Mouse (Mus musculus) lung, adult 2 months (tissue): ENCODE data around the gene Ncor1. TPM values are rescaled to one million over a fixed set of nuclear protein-coding genes. Genes with fewer than 3 reads are reported as not detected.

Source experiments
- DNase-seq: peaks from one replicate; pipeline ENCODE4 v3.0.0; 2022
- H3K4me1 ChIP-seq: fragments of 200-500 bp; 2 replicates; pipeline ENCODE4 v1.6.1; 2011; ENCODE audit warnings: low read length; ENCODE audit not compliant: control insufficient read depth, insufficient read depth
- H3K4me3 ChIP-seq: fragments of 200-500 bp; replicated peaks from 2 replicates; pipeline ENCODE3; 2011; ENCODE audit warnings: low read depth, mild to moderate bottlenecking, control low read depth, low read length; ENCODE audit errors: extremely low read depth
- CTCF ChIP-seq: fragments of 200-500 bp; IDR thresholded peaks from 2 replicates; pipeline ENCODE4 v1.5.1; 2011; ENCODE audit warnings: mild to moderate bottlenecking, low read length, control low read depth; ENCODE audit not compliant: insufficient read depth
- POLR2A ChIP-seq: fragments of 200-500 bp; IDR thresholded peaks from 2 replicates; pipeline ENCODE4 v1.6.1; 2011; ENCODE audit warnings: low read depth, mild to moderate bottlenecking, control low read depth, low read length, borderline replicate concordance; ENCODE audit errors: extremely low read depth
- WGBS: fragments of 180-500 bp; shearing (Covaris S2); methylation state at CpG from one replicate; pipeline ENCODE4 v1.1.7; 2018; 5-methylcytosine and 5-hydroxymethylcytosine counted together
- polyA plus RNA-seq: library from polyadenylated mRNA; depleted of rRNA; stranded (reverse); fragments of >200 nt; gene quantifications from 2 replicates; pipeline ENCODE4 v1.2.3, GENCODE M21; 2012; rRNA removed

The Ncor1 gene
- 80.7 and 92.5 TPM in 2 replicates for polyA plus RNA-seq

DNA sequence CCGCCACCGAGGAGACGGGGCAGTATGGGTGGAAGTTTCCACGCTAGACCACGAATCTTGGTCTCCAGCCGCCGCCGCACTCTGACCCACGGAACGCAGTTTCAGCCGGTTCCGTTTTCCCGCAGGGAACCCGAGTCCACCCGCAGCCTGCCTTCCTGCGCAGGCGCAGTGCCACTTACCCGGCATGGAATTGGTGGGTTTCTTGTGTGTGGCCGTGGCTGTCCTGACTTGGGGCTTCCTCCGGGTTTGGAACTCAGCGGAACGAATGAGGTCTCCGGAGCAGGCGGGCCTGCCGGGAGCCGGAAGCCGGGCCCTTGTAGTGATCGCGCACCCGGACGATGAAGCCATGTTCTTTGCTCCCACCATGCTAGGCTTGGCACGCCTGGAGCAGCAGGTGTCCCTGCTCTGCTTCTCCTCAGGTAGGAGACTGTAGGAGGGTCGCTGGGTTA lies at the start of gene Ncor1, which contains the start of gene Pigl:
Gene Ncor1, minus strand, starts transcription at position 266 of the 449 bp plus-strand sequence.
Gene Pigl, plus strand, starts transcription at position 185 of the 449 bp plus-strand sequence.
- WGBS: under 1% methylated on average over 33 of the region's 33 CpGs
- peak; percentile 82 for DNase-seq
- TF ChIP-seq CTCF (no peak), POLR2A (peak; percentile 65; the same call in 1 of the 2 replicates)
- Histone ChIP-seq H3K4me1 (peaks cover 3% of the 10 kb centered on the region; the same call in 1 of the 2 replicates), H3K4me3 (peak within 1 kb of the TSS; percentile 95)

DNA sequence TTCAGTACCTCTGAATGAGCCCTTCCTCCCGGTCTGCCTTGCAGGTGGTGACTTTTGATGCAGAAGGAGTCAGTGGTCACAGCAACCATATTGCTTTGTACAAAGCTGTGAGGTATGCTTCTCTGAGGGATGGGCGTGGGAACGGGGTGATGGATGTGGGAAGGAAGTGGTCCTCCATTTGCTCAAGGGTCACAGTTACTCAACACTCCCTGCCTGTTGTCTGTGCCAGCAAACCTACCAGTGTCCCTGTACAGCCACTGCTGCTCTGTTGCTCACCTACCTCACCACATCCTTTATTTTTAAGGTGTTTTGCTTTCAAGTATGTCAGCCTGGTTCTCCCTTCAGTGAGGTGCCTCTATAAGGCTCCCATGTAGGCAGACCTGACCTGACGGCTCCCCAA lies 49.3 kb upstream of the Ncor1 start:
- 86% methylated on average over 4 of the region's 4 CpGs for WGBS
- Histone ChIP-seq H3K4me3 (no peak overlapping the region), H3K4me1 (no peaks in the 10 kb centered on the region)
- no peak for DNase-seq
- TF ChIP-seq POLR2A (no peak), CTCF (no peak)

- H3K4me1 ChIP-seq: peaks cover 1% of the 10 kb centered on the region
- 69% methylated on average over 2 of the region's 2 CpGs for WGBS
- DNase-seq: no peak
- H3K4me3 ChIP-seq: no peak overlapping the region
- TF ChIP-seq POLR2A (no peak), CTCF (no peak)
These were observed 42.2 kb upstream of the Ncor1 start for GRCm38 (mm10) chr11:62500529-62500928.

DNA sequence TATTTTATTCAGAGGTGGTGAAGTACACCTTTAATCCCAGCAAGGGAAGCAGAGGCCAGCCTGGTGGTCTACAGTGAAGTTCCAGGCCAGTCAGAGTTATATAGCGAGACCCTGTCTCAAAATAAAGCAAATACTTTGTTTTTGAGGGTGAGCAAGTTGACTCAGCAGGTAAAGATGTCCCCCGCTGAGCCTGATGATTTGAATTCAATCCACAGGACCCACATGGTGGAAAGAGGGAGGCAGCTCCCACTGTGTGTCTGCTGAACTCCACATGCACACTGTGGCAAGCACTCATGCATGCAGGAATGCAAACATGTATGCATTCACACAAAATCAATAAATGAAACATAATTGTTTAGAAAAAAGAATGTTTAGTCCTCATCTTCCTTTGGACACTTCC lies 40.5 kb upstream of the Ncor1 start:
- Histone ChIP-seq H3K4me3 (no peak overlapping the region), H3K4me1 (peaks cover 12% of the 10 kb centered on the region)
- WGBS: 96% methylated on average over 2 of the region's 2 CpGs
- DNase-seq: no peak
- no peak for TF ChIP-seq POLR2A
- TF ChIP-seq CTCF: no peak

DNA sequence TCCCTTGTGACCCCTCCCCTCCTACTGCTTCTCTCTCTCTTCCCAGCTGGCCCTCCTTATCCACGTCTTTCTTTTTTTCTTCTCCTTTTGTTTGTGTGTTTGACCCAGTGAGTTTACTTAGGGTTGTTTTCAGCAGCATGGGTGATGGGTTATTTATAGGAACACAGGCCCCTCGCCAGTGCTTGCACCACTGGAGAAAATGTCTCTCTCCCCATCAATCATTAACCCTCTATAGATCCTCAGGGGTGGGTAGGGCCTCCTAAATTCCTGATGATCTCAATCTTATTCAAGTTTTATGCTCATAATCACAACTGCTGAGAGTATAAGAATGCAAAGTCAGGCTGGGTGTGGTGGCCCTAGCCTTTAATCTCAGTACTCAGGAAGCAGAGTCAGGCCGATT lies 38.8 kb upstream of the Ncor1 start:
- peaks cover 12% of the 10 kb centered on the region for H3K4me1 ChIP-seq
- no peak overlapping the region for H3K4me3 ChIP-seq
- WGBS: 50% methylated on average over 3 of the region's 3 CpGs
- TF ChIP-seq CTCF (no peak), POLR2A (no peak)
- DNase-seq: no peak

DNA sequence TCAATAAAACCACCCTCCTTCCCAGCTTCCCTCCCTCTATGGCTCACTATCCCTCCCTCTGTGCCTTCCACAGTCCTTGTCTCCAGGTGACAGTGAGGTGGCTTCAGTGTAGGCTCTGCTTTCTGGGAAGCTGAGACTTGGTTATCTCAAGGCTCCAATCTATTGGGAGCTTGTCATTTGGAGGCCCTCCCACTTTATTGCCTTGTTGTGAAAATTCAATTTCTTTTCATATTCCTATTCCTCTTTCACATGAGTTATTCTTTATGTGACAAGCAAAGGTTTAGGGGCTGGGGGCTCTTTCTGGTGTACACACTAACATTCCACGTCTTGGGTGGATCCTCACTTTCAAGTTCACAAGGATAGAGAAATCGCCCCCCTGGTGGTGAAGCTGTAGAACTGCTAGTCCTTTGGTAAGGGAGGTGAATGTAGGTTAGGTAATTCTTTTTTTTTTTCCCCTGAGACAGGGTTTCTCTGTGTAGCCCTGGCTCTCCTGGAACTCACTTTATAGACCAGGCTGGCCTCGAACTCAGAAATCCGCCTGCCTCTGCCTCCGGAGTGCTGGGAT lies 37.9 kb upstream of the Ncor1 start:
- DNase-seq: peak; percentile 45
- 49% methylated on average over 5 of the region's 5 CpGs for WGBS
- no peak for TF ChIP-seq POLR2A
- TF ChIP-seq CTCF: peak; percentile 36
- Histone ChIP-seq H3K4me1 (peaks cover 12% of the 10 kb centered on the region), H3K4me3 (no peak overlapping the region)

DNA sequence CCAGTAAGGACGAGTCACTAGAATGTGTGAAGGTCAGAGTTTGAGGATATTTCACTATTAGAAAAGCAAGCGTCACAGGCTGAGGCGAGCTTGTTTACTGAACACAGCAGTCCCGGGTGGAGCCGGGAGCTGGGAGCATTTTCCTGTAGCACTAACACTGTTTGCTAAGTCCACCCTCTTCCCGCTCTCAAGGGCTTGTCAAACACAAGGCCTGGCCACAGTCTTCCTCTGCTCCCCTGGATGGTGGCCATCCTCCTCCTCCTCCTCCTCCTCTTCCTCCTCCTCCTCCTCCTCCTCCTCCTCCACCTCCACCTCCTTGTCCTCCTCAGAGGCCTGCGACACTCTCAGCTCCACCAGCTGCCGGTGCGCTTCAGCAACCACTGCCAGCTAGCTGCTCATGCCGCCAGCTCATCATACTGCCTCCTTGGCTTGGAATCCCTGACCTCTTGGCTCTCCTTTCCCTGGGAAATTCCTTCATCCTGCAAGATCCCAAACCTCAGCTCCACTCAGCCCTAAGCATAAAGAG lies 37.0 kb upstream of the Ncor1 start:
- TF ChIP-seq CTCF: no peak
- no peak for TF ChIP-seq POLR2A
- Histone ChIP-seq H3K4me1 (peaks cover 12% of the 10 kb centered on the region), H3K4me3 (no peak overlapping the region)
- 7% methylated on average over 9 of the region's 10 CpGs for WGBS
- no peak for DNase-seq

- 3% methylated on average over 6 of the region's 6 CpGs for WGBS
- peak; percentile 69 for DNase-seq
These were observed 36.5 kb upstream of the Ncor1 start for GRCm38 (mm10) chr11:62494754-62495275.

DNA sequence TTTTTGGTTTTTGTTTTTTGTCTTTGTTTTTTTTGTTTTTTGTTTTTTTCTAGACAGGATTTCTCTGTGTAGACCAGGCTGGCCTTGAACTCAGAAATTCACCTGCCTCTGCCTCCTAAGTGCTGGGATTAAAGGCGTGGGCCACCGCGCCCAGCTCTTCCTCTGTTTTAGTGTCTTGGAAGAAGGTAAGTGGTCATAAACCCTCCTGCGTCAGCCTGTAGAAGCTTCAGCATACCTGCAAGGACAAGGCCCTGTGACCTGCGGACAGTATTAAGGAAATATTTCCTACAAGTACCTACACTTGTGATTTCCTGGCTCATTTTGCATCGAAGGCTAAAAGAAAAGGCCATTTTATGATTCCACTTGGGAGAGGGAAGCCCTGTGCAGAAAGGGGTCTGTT lies 35.4 kb upstream of the Ncor1 start:
- TF ChIP-seq CTCF: no peak
- TF ChIP-seq POLR2A: no peak
- WGBS: 91% methylated on average over 6 of the region's 6 CpGs
- H3K4me1 ChIP-seq: peaks cover 12% of the 10 kb centered on the region
- no peak overlapping the region for H3K4me3 ChIP-seq
- no peak for DNase-seq

More at GRCm38 (mm10) chr11:62494754-62495275, 36.5 kb upstream of the Ncor1 start:
- H3K4me1 ChIP-seq: peaks cover 12% of the 10 kb centered on the region
- peak; percentile 33; the same call in 1 of the 2 replicates for TF ChIP-seq POLR2A
- no peak for TF ChIP-seq CTCF
- H3K4me3 ChIP-seq: no peak overlapping the region
